ENCODE assay signal across 22 mouse cellular contexts in genomic region chr6:16883537-16884307, GRCm38 (mm10). TPM values are rescaled to one million over a fixed set of nuclear protein-coding genes. Genes with fewer than 3 reads are reported as not detected.
DNase-seq lines count a peak whose midpoint lies in the region; ATAC-seq and TF ChIP-seq lines count a peak whose summit lies in the region.
"Had no signal": no experiment of that assay in that cellular context is flagged by ENCODE, and none has a peak within 500 bp of the region (broad histone marks: within the 10 kb centered on the region; RNA-seq: fewer than 3 reads in every experiment).

No protein-coding gene starts in this region.

- peak; percentile 40 for DNase-seq in lung, postnatal 0 days (ENCODE audit: low spot score)
- DNase-seq in lung, postnatal 10 days, result no peak
- DNase-seq in cerebellum, adult 18-20 months, result no peak
- DNase-seq: adrenal gland, adult 8-10 months; adrenal gland, postnatal 36 days; B cell, adult 2 months; cerebellum, adult 11-12 months; cerebellum, adult 9-11 months; cerebellum, postnatal 36 days; gastrocnemius, postnatal 36 days; heart, adult 18-20 months had no signal

- no peaks in the 10 kb centered on the region for H3K9me3 ChIP-seq in lung, postnatal 0 days (ENCODE audit: low read length)
- H3K9me3 ChIP-seq in intestine, postnatal 0 days (ENCODE audit: control insufficient read depth), result no peaks in the 10 kb centered on the region
- H3K9me3 ChIP-seq: embryonic facial prominence, embryonic 10.5 days; G1E; heart, embryonic 12.5 days had no signal

- TF ChIP-seq CTCF in lung, postnatal 0 days (IDR thresholded peaks at IDR 0.05), result no peak
- no peak for TF ChIP-seq CTCF in bone marrow macrophage, adult 2 months (IDR thresholded peaks at IDR 0.05; ENCODE audit: low read depth, low read length)
- TF ChIP-seq CTCF in intestine, postnatal 0 days (IDR thresholded peaks at IDR 0.05; ENCODE audit: low read depth), result no peak

- no peak for ATAC-seq in lung, postnatal 0 days
- ATAC-seq in granulocyte monocyte progenitor cell, adult 5-6 weeks (replicated peaks; ENCODE audit: poor library complexity, severe bottlenecking), result peak; percentile 96
- peak; percentile 86 for ATAC-seq in megakaryocyte progenitor cell, adult 5-6 weeks (replicated peaks; ENCODE audit: poor library complexity)
- no peak for ATAC-seq in intestine, postnatal 0 days
- ATAC-seq: CD4-positive, CD25-positive, alpha-beta regulatory T cell, adult 4 months; forebrain, embryonic 14.5 days had no signal

- H3K4me3 ChIP-seq in lung, postnatal 0 days (ENCODE audit: low read depth, low read length), result no peak overlapping the region
- H3K4me3 ChIP-seq in bone marrow macrophage, adult 2 months (ENCODE audit: insufficient read depth, low read length), result peak overlapping the region; percentile 6; the same call in 1 of the 2 replicates
- no peak overlapping the region for H3K4me3 ChIP-seq in intestine, postnatal 0 days (ENCODE audit: low read depth, low read length)
- H3K4me3 ChIP-seq: embryonic facial prominence, embryonic 10.5 days; heart, embryonic 12.5 days; hindbrain, embryonic 10.5 days had no signal

- no peaks in the 10 kb centered on the region for H3K27me3 ChIP-seq in lung, postnatal 0 days (replicated peaks; ENCODE audit: insufficient read depth, low read length)
- H3K27me3 ChIP-seq in intestine, postnatal 0 days (replicated peaks; ENCODE audit: control insufficient read depth, insufficient read depth, low read length), result no peaks in the 10 kb centered on the region
- H3K27me3 ChIP-seq: heart, embryonic 12.5 days had no signal

- no peak for TF ChIP-seq EP300 in lung, postnatal 0 days (IDR thresholded peaks at IDR 0.05)

- no peak overlapping the region for H3K27ac ChIP-seq in lung, postnatal 0 days (ENCODE audit: low read length)
- H3K27ac ChIP-seq in bone marrow macrophage, adult 2 months (ENCODE audit: insufficient read depth, low read depth, low read length), result peak overlapping the region; percentile 86
- no peak overlapping the region for H3K27ac ChIP-seq in intestine, postnatal 0 days (ENCODE audit: low read depth, low read length)
- H3K27ac ChIP-seq: embryonic facial prominence, embryonic 10.5 days; hindbrain, embryonic 10.5 days; hindbrain, embryonic 14.5 days had no signal

- WGBS in lung, postnatal 0 days, result 57% methylated on average over 5 of the region's 5 CpGs
- WGBS in intestine, postnatal 0 days, result 58% methylated on average over 5 of the region's 5 CpGs

- no peak overlapping the region for H3K4me2 ChIP-seq in lung, postnatal 0 days (replicated peaks; ENCODE audit: low read depth, low read length)
- H3K4me2 ChIP-seq in intestine, postnatal 0 days (replicated peaks; ENCODE audit: low read depth), result no peak overlapping the region
- H3K4me2 ChIP-seq: heart, embryonic 12.5 days; hindbrain, embryonic 14.5 days had no signal

- no peaks in the 10 kb centered on the region for H3K36me3 ChIP-seq in lung, postnatal 0 days (ENCODE audit: insufficient read depth, low read length)
- no peaks in the 10 kb centered on the region for H3K36me3 ChIP-seq in intestine, postnatal 0 days (ENCODE audit: control insufficient read depth, insufficient read depth)
- H3K36me3 ChIP-seq: embryonic facial prominence, embryonic 10.5 days; G1E; heart, embryonic 12.5 days; hindbrain, embryonic 10.5 days had no signal

- no peak for TF ChIP-seq POLR2A in bone marrow macrophage, adult 2 months (IDR thresholded peaks at IDR 0.05; ENCODE audit: borderline replicate concordance, low read depth, low read length)

- no peaks in the 10 kb centered on the region for H3K4me1 ChIP-seq in lung, postnatal 0 days (ENCODE audit: insufficient read depth, low read depth, low read length)
- peaks cover 21% of the 10 kb centered on the region for H3K4me1 ChIP-seq in bone marrow macrophage, adult 2 months (ENCODE audit: control insufficient read depth, insufficient read depth, low read length)
- no peaks in the 10 kb centered on the region; the same call in 1 of the 2 replicates for H3K4me1 ChIP-seq in intestine, postnatal 0 days (replicated peaks; ENCODE audit: control insufficient read depth, insufficient read depth, low read length)
- H3K4me1 ChIP-seq: heart, embryonic 12.5 days; hindbrain, embryonic 10.5 days had no signal

- H3K9ac ChIP-seq in lung, postnatal 0 days (replicated peaks; ENCODE audit: low read depth), result no peak overlapping the region
- H3K9ac ChIP-seq in intestine, postnatal 0 days (ENCODE audit: low read depth, low read length), result no peak overlapping the region
- H3K9ac ChIP-seq: heart, embryonic 12.5 days; hindbrain, embryonic 14.5 days had no signal

RNA-seq across cellular contexts. Expression of gene Tfec, which starts 14.5 kb away (rescaled TPM):
- 3.8 and 3.9 TPM in 2 replicates for polyA plus RNA-seq in lung, postnatal 0 days (2015; fragmentation: Nextera tagmentation; extraction: Ambion mirVana)
- 39.6 and 45.9 TPM in 2 replicates for polyA plus RNA-seq in bone marrow macrophage, adult 2 months (2012; ENCODE audit: insufficient read depth, insufficient read length, missing spikeins)
- total RNA-seq in granulocyte monocyte progenitor cell, adult 5-6 weeks (2014; fragmentation: Nextera tagmentation), result 99.3 and 111 TPM in 2 replicates
- 129 and 130 TPM in 2 replicates for total RNA-seq in granulocyte monocyte progenitor cell, adult 5-6 weeks (2017)
- total RNA-seq in megakaryocyte progenitor cell, adult 5-6 weeks (2015), result 117 and 135 TPM in 2 replicates
- 107 and 121 TPM in 2 replicates for total RNA-seq in megakaryocyte progenitor cell, adult 5-6 weeks (2017)
- polyA plus RNA-seq in intestine, postnatal 0 days (2015; fragmentation: Nextera tagmentation; extraction: Ambion mirVana), result 79.5 and 96.7 TPM in 2 replicates
- total RNA-seq: gastrocnemius, postnatal 36 days had no signal
- polyA plus RNA-seq: G1E had no signal

Comparison
In these comparisons a context has a peak if more than half of its experiments do, and no peak if none do; other contexts are left out.
1. ATAC-seq: peak in granulocyte monocyte progenitor cell, adult 5-6 weeks (single experiment) and megakaryocyte progenitor cell, adult 5-6 weeks (single experiment); none in lung, postnatal 0 days (single experiment) and intestine, postnatal 0 days (single experiment).